Mouse (Mus musculus) ES-Bruce4 (cell line): ENCODE results near the gene Ddc. TPM values are rescaled to one million over a fixed set of nuclear protein-coding genes. Genes with fewer than 3 reads are reported as not detected.

Experiments used
- H3K27ac ChIP-seq: 2 replicates; pipeline ENCODE4 v1.5.1; 2012; ENCODE audit warnings: low read length, inconsistent platforms; ENCODE audit not compliant: insufficient read depth
- H3K27me3 ChIP-seq: 2 replicates; pipeline ENCODE4 v1.6.1; 2012; ENCODE audit warnings: mild to moderate bottlenecking, low read length, inconsistent platforms; ENCODE audit not compliant: control insufficient read depth, poor library complexity, insufficient read depth, severe bottlenecking
- H3K36me3 ChIP-seq: 2 replicates; pipeline ENCODE4 v1.6.1; 2012; ENCODE audit warnings: inconsistent platforms, mild to moderate bottlenecking, low read length, moderate library complexity; ENCODE audit not compliant: control insufficient read depth, poor library complexity, insufficient read depth, severe bottlenecking
- H3K4me1 ChIP-seq: one replicate; pipeline ENCODE4 v1.8.1; 2011; ENCODE audit warnings: low read length; ENCODE audit not compliant: control insufficient read depth, insufficient read depth
- H3K4me3 ChIP-seq: 2 replicates; pipeline ENCODE4 v1.5.1; 2011; ENCODE audit warnings: low read depth, mild to moderate bottlenecking, low read length
- H3K9ac ChIP-seq: 2 replicates; pipeline ENCODE4 v1.6.1; 2012; ENCODE audit warnings: low read depth, mild to moderate bottlenecking, inconsistent platforms; ENCODE audit not compliant: poor library complexity, severe bottlenecking
- H3K9me3 ChIP-seq: replicated peaks from 2 replicates; pipeline ENCODE4 v1.6.1; 2012; ENCODE audit warnings: mild to moderate bottlenecking, low read length, inconsistent platforms; ENCODE audit not compliant: control insufficient read depth, poor library complexity, insufficient read depth, severe bottlenecking
- CTCF ChIP-seq: IDR thresholded peaks from one replicate; pipeline ENCODE4 v1.8.1; 2011; ENCODE audit warnings: low read depth, low read length
- EP300 ChIP-seq: IDR thresholded peaks from 2 replicates; pipeline ENCODE4 v1.6.1; 2011; ENCODE audit warnings: low read depth, low read length; ENCODE audit not compliant: insufficient read depth
- POLR2A ChIP-seq: IDR thresholded peaks from one replicate; pipeline ENCODE4 v1.8.1; 2011; ENCODE audit warnings: low read length; ENCODE audit not compliant: insufficient read depth
- polyA plus RNA-seq: library from polyadenylated mRNA; stranded (reverse); fragments of >200 nt; gene quantifications from 2 replicates; pipeline ENCODE4 v1.2.4, GENCODE M21; 2011; ENCODE audit warnings: low read depth; ENCODE audit not compliant: missing spikeins, insufficient read depth, insufficient read length

Ddc gene
- polyA plus RNA-seq, 1 experiment = 7.0 TPM

- Histone ChIP-seq H3K4me1 (peaks cover 4% of the 10 kb centered on the region), H3K27me3 (no peaks in the 10 kb centered on the region), H3K36me3 (peaks cover 27% of the 10 kb centered on the region), H3K27ac (peak overlapping the region; percentile 73; the same call in 1 of the 2 replicates), H3K9ac (no peak overlapping the region), H3K4me3 (no peak overlapping the region), H3K9me3 (no peaks in the 10 kb centered on the region)
- TF ChIP-seq POLR2A (no peak), EP300 (peak; percentile 59; the same call in 1 of the 2 replicates), CTCF (no peak)
Observed at GRCm38 (mm10) chr11:11942320-11943217, 44.6 kb upstream of the Ddc start.

- Histone ChIP-seq H3K9me3 (no peaks in the 10 kb centered on the region), H3K4me3 (no peak overlapping the region), H3K4me1 (peaks cover 4% of the 10 kb centered on the region), H3K36me3 (peaks cover 28% of the 10 kb centered on the region), H3K9ac (no peak overlapping the region), H3K27me3 (no peaks in the 10 kb centered on the region), H3K27ac (peak overlapping the region; percentile 43; the same call in 1 of the 2 replicates)
- TF ChIP-seq EP300 (no peak), POLR2A (no peak), CTCF (no peak)
Observed at GRCm38 (mm10) chr11:11940833-11941681, 43.1 kb upstream of the Ddc start.

- H3K36me3 ChIP-seq = peaks cover 18% of the 10 kb centered on the region
- no peak overlapping the region for H3K27ac ChIP-seq
- TF ChIP-seq POLR2A (no peak), CTCF (no peak), EP300 (no peak)
- H3K4me1 ChIP-seq = peaks cover 4% of the 10 kb centered on the region
- no peak overlapping the region for H3K9ac ChIP-seq
- H3K4me3 ChIP-seq = no peak overlapping the region
- no peaks in the 10 kb centered on the region for H3K27me3 ChIP-seq
- H3K9me3 ChIP-seq = no peaks in the 10 kb centered on the region
Observed at GRCm38 (mm10) chr11:11939611-11940010, 41.7 kb upstream of the Ddc start.

GRCm38 (mm10) chr11:11938591-11938990, 40.6 kb upstream of the Ddc start:
- TF ChIP-seq CTCF (no peak), EP300 (no peak), POLR2A (no peak)
- Histone ChIP-seq H3K27ac (no peak overlapping the region), H3K9me3 (no peaks in the 10 kb centered on the region; the same call in 1 of the 2 replicates)

GRCm38 (mm10) chr11:11937340-11938030, 39.5 kb upstream of the Ddc start:
- no peaks in the 10 kb centered on the region for H3K27me3 ChIP-seq
- TF ChIP-seq POLR2A (no peak), CTCF (no peak), EP300 (no peak)
- peaks cover 2% of the 10 kb centered on the region for H3K4me1 ChIP-seq
- H3K9me3 ChIP-seq = no peaks in the 10 kb centered on the region; the same call in 1 of the 2 replicates
- H3K9ac ChIP-seq = no peak overlapping the region
- H3K4me3 ChIP-seq = no peak overlapping the region
- peaks cover 16% of the 10 kb centered on the region for H3K36me3 ChIP-seq
- H3K27ac ChIP-seq = no peak overlapping the region

More at GRCm38 (mm10) chr11:11938591-11938990, 40.6 kb upstream of the Ddc start:
- no peak overlapping the region for H3K4me3 ChIP-seq
- H3K9ac ChIP-seq = no peak overlapping the region
- H3K4me1 ChIP-seq = peaks cover 2% of the 10 kb centered on the region
- peaks cover 16% of the 10 kb centered on the region for H3K36me3 ChIP-seq
- no peaks in the 10 kb centered on the region for H3K27me3 ChIP-seq
